Mouse (Mus musculus): ENCODE data around the gene Rcor1. TPM values are rescaled to one million over a fixed set of nuclear protein-coding genes. Genes with fewer than 3 reads are reported as not detected.

Rcor1 gene
- polyA plus RNA-seq, 1 experiment from 2014 or later = 17.0 TPM

GRCm38 (mm10) chr12:111042365-111042764 lies 3.2 kb downstream of the Rcor1 start:
- Histone ChIP-seq H3K9ac (no peak overlapping the region), H3K4me1 (ENCODE audit: insufficient read depth) (peaks cover 17% of the 10 kb centered on the region), H3K9me3 (ENCODE audit: low read depth, low read length) (no peaks in the 10 kb centered on the region), H3K27ac (ENCODE audit: low read depth) (no peak overlapping the region), H3K4me3 (ENCODE audit: low read depth, low read length) (no peak overlapping the region), H3K36me3 (ENCODE audit: insufficient read depth) (peaks cover 22% of the 10 kb centered on the region), H3K4me2 (no peak overlapping the region), H3K27me3 (ENCODE audit: insufficient read depth, low read length) (no peaks in the 10 kb centered on the region)
- ATAC-seq (ENCODE audit: insufficient read depth) = no peak
- no peak for TF ChIP-seq CTCF (IDR thresholded peaks at IDR 0.05; ENCODE audit: low read depth)
- WGBS = 89% methylated on average over 1 of the region's 1 CpGs
- no peak for DNase-seq

DNA sequence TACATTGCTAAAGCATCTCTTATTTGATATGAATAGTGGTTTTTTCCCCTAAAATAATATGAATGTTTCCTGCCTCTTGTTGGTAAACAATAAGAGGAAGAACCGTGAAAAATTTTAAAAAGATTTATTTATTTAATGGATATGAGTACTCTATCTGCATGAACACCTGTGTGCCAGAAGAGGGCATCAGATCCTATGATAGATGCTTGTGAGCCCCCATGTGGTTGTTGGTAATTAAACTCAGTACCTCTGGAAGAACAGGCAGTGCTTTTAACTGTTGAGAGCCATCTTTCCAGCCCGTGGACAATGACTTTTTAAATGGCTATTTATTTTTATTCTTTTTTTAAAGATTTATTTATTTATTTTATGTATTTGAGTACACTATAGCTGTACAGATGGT lies 5.7 kb downstream of the Rcor1 start:
- H3K9ac ChIP-seq = no peak overlapping the region
- WGBS = 77% methylated on average over 2 of the region's 2 CpGs
- no peak for DNase-seq
- H3K36me3 ChIP-seq (ENCODE audit: insufficient read depth) = peaks cover 22% of the 10 kb centered on the region
- H3K4me1 ChIP-seq (ENCODE audit: insufficient read depth) = peaks cover 11% of the 10 kb centered on the region
- no peak for ATAC-seq (ENCODE audit: insufficient read depth)
- H3K27me3 ChIP-seq (ENCODE audit: insufficient read depth, low read length) = no peaks in the 10 kb centered on the region
- TF ChIP-seq CTCF (IDR thresholded peaks at IDR 0.05; ENCODE audit: low read depth) = peak; percentile 20; the same call in 1 of the 2 replicates
- no peak overlapping the region for H3K27ac ChIP-seq (ENCODE audit: low read depth)
- H3K4me2 ChIP-seq = no peak overlapping the region
- H3K9me3 ChIP-seq (ENCODE audit: low read depth, low read length) = no peaks in the 10 kb centered on the region
- no peak overlapping the region for H3K4me3 ChIP-seq (ENCODE audit: low read depth, low read length)

DNA sequence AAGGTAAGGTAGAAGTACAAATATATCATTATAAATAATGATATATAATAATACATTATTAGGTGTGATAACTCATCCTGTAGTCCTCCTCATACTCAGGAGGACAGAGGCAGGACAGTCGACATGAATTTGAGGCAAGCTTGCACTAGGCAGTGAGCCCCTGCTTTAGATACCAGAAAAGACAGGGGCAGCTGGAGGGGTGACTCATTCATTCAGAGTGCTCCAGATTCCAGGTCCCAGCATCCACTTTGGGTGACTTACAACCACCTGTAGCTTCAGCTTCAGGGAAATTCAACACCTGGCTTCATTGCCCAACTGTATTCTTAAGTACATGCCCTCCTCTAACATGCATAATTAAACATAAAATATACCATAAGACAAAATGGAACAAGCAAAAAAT lies 7.7 kb downstream of the Rcor1 start:
- Histone ChIP-seq H3K4me3 (ENCODE audit: low read depth, low read length) (no peak overlapping the region), H3K9ac (no peak overlapping the region), H3K9me3 (ENCODE audit: low read depth, low read length) (no peaks in the 10 kb centered on the region), H3K36me3 (ENCODE audit: insufficient read depth) (peaks cover 24% of the 10 kb centered on the region), H3K4me1 (ENCODE audit: insufficient read depth) (no peaks in the 10 kb centered on the region), H3K4me2 (no peak overlapping the region), H3K27ac (ENCODE audit: low read depth) (no peak overlapping the region), H3K27me3 (ENCODE audit: insufficient read depth, low read length) (no peaks in the 10 kb centered on the region)
- WGBS = 79% methylated on average over 1 of the region's 1 CpGs
- DNase-seq (no peak), ATAC-seq (ENCODE audit: insufficient read depth) (no peak)
- TF ChIP-seq CTCF (IDR thresholded peaks at IDR 0.05; ENCODE audit: low read depth) = no peak

DNA sequence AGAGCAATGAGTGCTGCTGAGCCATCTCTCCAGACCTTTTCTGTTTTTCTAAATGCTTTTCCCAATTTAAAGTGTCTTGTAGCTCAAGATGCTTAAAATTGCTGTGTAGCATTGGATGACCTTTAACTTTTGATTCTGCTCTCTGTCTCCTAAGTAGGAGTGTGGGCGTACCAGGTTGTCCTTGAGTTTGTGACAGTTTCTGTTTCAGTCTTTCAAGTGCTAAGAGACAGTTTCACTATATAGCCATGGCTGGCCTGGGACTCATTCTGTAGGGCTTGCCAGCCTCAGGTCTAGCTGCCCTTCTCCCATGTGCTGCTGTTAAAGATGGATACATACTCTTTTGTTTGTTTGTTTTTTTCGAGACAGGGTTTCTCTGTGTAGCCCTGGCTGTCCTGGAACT lies 9.1 kb downstream of the Rcor1 start:
- no peaks in the 10 kb centered on the region for H3K4me1 ChIP-seq (ENCODE audit: insufficient read depth)
- 73% methylated on average over 2 of the region's 2 CpGs for WGBS
- H3K27me3 ChIP-seq (ENCODE audit: insufficient read depth, low read length) = no peaks in the 10 kb centered on the region

GRCm38 (mm10) chr12:111050256-111050655 lies 11.1 kb downstream of the Rcor1 start:
- Histone ChIP-seq H3K36me3 (ENCODE audit: insufficient read depth) (peaks cover 7% of the 10 kb centered on the region), H3K27ac (ENCODE audit: low read depth) (no peak overlapping the region), H3K27me3 (ENCODE audit: insufficient read depth, low read length) (no peaks in the 10 kb centered on the region), H3K4me1 (ENCODE audit: insufficient read depth) (no peaks in the 10 kb centered on the region), H3K4me2 (no peak overlapping the region), H3K9me3 (ENCODE audit: low read depth, low read length) (no peaks in the 10 kb centered on the region), H3K4me3 (ENCODE audit: low read depth, low read length) (no peak overlapping the region), H3K9ac (no peak overlapping the region)
- 90% methylated on average over 2 of the region's 2 CpGs for WGBS
- no peak for TF ChIP-seq CTCF (IDR thresholded peaks at IDR 0.05; ENCODE audit: low read depth)
- ATAC-seq (ENCODE audit: insufficient read depth) (no peak), DNase-seq (no peak)

More for the DNA sequence above, 9.1 kb downstream of the Rcor1 start:
- no peak for ATAC-seq (ENCODE audit: insufficient read depth)
- TF ChIP-seq CTCF (IDR thresholded peaks at IDR 0.05; ENCODE audit: low read depth) = no peak
- H3K27ac ChIP-seq (ENCODE audit: low read depth) = no peak overlapping the region
- peaks cover 17% of the 10 kb centered on the region for H3K36me3 ChIP-seq (ENCODE audit: insufficient read depth)
- no peak overlapping the region for H3K9ac ChIP-seq
- no peak overlapping the region for H3K4me2 ChIP-seq
- no peak overlapping the region for H3K4me3 ChIP-seq (ENCODE audit: low read depth, low read length)
- no peaks in the 10 kb centered on the region for H3K9me3 ChIP-seq (ENCODE audit: low read depth, low read length)
- DNase-seq = no peak

DNA sequence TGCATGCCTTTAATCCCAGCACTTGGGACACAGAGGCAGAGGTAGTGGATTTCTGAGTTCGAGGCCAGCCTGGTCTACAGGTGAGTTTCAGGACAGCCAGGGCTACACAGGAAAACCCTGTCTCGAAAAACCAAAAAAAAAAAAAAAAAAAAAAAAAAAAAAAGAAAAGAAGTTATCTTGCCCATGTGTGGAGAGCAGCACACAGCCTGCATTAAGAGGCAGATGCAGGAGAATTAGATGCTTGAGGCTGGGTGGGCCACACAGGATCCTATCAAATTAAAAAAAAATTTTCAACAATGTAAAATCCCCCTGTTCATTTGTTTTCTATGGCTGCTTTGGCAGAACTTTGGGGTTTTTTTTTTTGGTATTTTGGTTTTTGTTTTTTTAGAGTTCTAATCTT lies 24.2 kb downstream of the Rcor1 start:
- 84% methylated on average over 2 of the region's 2 CpGs for WGBS
- Histone ChIP-seq H3K9ac (no peak overlapping the region), H3K4me1 (ENCODE audit: insufficient read depth) (no peaks in the 10 kb centered on the region), H3K9me3 (ENCODE audit: low read depth, low read length) (no peaks in the 10 kb centered on the region), H3K36me3 (ENCODE audit: insufficient read depth) (no peaks in the 10 kb centered on the region), H3K27me3 (ENCODE audit: insufficient read depth, low read length) (no peaks in the 10 kb centered on the region), H3K27ac (ENCODE audit: low read depth) (no peak overlapping the region), H3K4me2 (no peak overlapping the region), H3K4me3 (ENCODE audit: low read depth, low read length) (no peak overlapping the region)
- TF ChIP-seq CTCF (IDR thresholded peaks at IDR 0.05; ENCODE audit: low read depth) = no peak
- ATAC-seq (ENCODE audit: insufficient read depth) (no peak), DNase-seq (no peak)

DNA sequence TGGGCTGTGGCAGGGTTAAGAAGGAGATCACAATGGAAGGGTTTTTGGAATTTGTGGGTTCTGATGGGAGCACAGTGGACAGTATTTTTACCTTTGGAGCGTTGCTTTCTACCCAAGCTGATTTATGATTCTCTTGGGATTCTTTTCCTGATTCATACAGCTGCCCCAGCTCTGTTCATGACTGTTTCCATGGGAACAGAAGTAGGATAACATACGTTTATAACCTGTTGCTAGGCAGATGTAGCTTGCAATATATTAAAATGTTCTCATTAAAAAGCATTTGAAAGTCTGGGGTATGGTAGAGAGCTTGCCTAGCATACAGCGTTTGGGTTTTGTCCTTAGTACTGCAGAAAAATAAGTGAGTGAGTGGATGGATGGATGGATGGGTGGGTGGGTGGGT lies 25.1 kb downstream of the Rcor1 start:
- ATAC-seq (ENCODE audit: insufficient read depth) (no peak), DNase-seq (no peak)
- no peaks in the 10 kb centered on the region for H3K9me3 ChIP-seq (ENCODE audit: low read depth, low read length)
- no peaks in the 10 kb centered on the region for H3K4me1 ChIP-seq (ENCODE audit: insufficient read depth)
- WGBS = 80% methylated on average over 3 of the region's 3 CpGs
- no peak overlapping the region for H3K4me3 ChIP-seq (ENCODE audit: low read depth, low read length)
- TF ChIP-seq CTCF (IDR thresholded peaks at IDR 0.05; ENCODE audit: low read depth) = no peak
- no peaks in the 10 kb centered on the region for H3K27me3 ChIP-seq (ENCODE audit: insufficient read depth, low read length)
- H3K27ac ChIP-seq (ENCODE audit: low read depth) = no peak overlapping the region
- H3K36me3 ChIP-seq (ENCODE audit: insufficient read depth) = no peaks in the 10 kb centered on the region
- no peak overlapping the region for H3K4me2 ChIP-seq
- no peak overlapping the region for H3K9ac ChIP-seq

DNA sequence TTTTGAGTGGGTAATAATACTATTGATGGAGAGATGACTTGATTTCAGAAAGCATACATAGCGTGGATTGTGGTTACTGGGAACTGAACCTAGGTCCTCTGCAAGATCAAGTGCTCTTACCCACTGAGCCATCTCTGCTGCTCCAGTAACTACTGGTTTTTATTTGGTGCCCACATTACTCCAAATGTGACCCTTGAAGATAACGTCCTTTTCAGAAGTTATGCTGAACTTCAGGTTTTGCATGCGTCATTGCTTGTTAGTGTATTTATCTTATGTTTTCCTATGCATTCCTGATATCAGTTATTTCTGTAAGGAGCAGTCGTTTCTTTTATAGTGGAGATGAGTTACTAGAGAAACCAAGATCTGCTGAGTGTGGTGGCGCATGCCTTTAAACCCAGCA lies 26.2 kb downstream of the Rcor1 start:
- TF ChIP-seq CTCF (IDR thresholded peaks at IDR 0.05; ENCODE audit: low read depth) = no peak
- Histone ChIP-seq H3K9me3 (ENCODE audit: low read depth, low read length) (no peaks in the 10 kb centered on the region), H3K27me3 (ENCODE audit: insufficient read depth, low read length) (no peaks in the 10 kb centered on the region), H3K9ac (no peak overlapping the region), H3K27ac (ENCODE audit: low read depth) (no peak overlapping the region), H3K4me1 (ENCODE audit: insufficient read depth) (no peaks in the 10 kb centered on the region), H3K36me3 (ENCODE audit: insufficient read depth) (0 out of 2 replicates have a peak, but pooled peaks cover 5% of the 10 kb centered on the region), H3K4me3 (ENCODE audit: low read depth, low read length) (no peak overlapping the region), H3K4me2 (no peak overlapping the region)
- WGBS = 84% methylated on average over 5 of the region's 5 CpGs
- ATAC-seq (ENCODE audit: insufficient read depth) (no peak), DNase-seq (no peak)

All from lung, embryonic 14.5 days (tissue).